Mouse (Mus musculus) spleen, adult 2 months (tissue): ENCODE measurements around the gene Slc35d3.

Experiments
- CTCF ChIP-seq: fragments of 200-500 bp; IDR thresholded peaks from 2 replicates; pipeline ENCODE4 v1.5.1; 2011; ENCODE audit warnings: mild to moderate bottlenecking, inconsistent platforms; ENCODE audit not compliant: insufficient read depth, insufficient read length, insufficient replicate concordance; ENCODE audit errors: extremely low read depth
- POLR2A ChIP-seq: fragments of 200-500 bp; IDR thresholded peaks from 2 replicates; pipeline ENCODE4 v1.6.1; 2011; ENCODE audit warnings: low read depth, low read length, inconsistent platforms

GRCm38 (mm10) chr10:19815371-19815770 is 35.9 kb downstream of the Slc35d3 start:
- TF ChIP-seq CTCF (no peak), POLR2A (no peak)
